Mouse (Mus musculus): Measurements from ENCODE around the gene Clstn1.

- TF ChIP-seq CTCF (IDR thresholded peaks at IDR 0.05; ENCODE audit: insufficient read depth, low read length) (no peak), POLR2A (IDR thresholded peaks at IDR 0.05; ENCODE audit: borderline replicate concordance, extremely low read depth, low read depth, low read length) (no peak)
Measured at GRCm38 (mm10) chr4:149641956-149642355, 55.7 kb downstream of the Clstn1 start.

All from lung, adult 2 months (tissue).